Mouse (Mus musculus): Measurements from ENCODE around the gene Nxn. TPM values are rescaled to one million over a fixed set of nuclear protein-coding genes. Genes with fewer than 3 reads are reported as not detected.

Gene Nxn
- polyA plus RNA-seq, 1 experiment, result 24.7 TPM

- TF ChIP-seq POLR2A (IDR thresholded peaks at IDR 0.05; ENCODE audit: control insufficient read depth, extremely low read depth, insufficient read depth, low read length, poor library complexity) (no peak), CTCF (IDR thresholded peaks at IDR 0.05; ENCODE audit: borderline replicate concordance, control insufficient read depth, extremely low read depth, insufficient read depth, low read length, poor library complexity) (no peak)
- Histone ChIP-seq H3K4me1 (replicated peaks; ENCODE audit: control insufficient read depth, insufficient read depth, low read length) (no peaks in the 10 kb centered on the region), H3K4me3 (ENCODE audit: control insufficient read depth, insufficient read depth, low read length) (no peak overlapping the region), H3K36me3 (ENCODE audit: control insufficient read depth, insufficient read depth, low read length) (no peaks in the 10 kb centered on the region), H3K27me3 (ENCODE audit: control insufficient read depth, insufficient read depth, low read length) (no peaks in the 10 kb centered on the region), H3K27ac (ENCODE audit: control insufficient read depth, insufficient read depth, low read length) (no peak overlapping the region)
- no peak for DNase-seq
- WGBS, result 92% methylated on average over 6 of the region's 6 CpGs
Measured at GRCm38 (mm10) chr11:76363178-76363577, 35.8 kb downstream of the Nxn start.

- no peak for DNase-seq
- no peak for TF ChIP-seq POLR2A (IDR thresholded peaks at IDR 0.05; ENCODE audit: control insufficient read depth, extremely low read depth, insufficient read depth, low read length, poor library complexity)
- TF ChIP-seq CTCF (IDR thresholded peaks at IDR 0.05; ENCODE audit: borderline replicate concordance, control insufficient read depth, extremely low read depth, insufficient read depth, low read length, poor library complexity), result no peak
- WGBS, result 80% methylated on average over 4 of the region's 4 CpGs
- no peak overlapping the region for H3K4me3 ChIP-seq (ENCODE audit: control insufficient read depth, insufficient read depth, low read length)
- no peak overlapping the region for H3K27ac ChIP-seq (ENCODE audit: control insufficient read depth, insufficient read depth, low read length)
- H3K27me3 ChIP-seq (ENCODE audit: control insufficient read depth, insufficient read depth, low read length), result no peaks in the 10 kb centered on the region
- H3K4me1 ChIP-seq (replicated peaks; ENCODE audit: control insufficient read depth, insufficient read depth, low read length), result no peaks in the 10 kb centered on the region
- no peaks in the 10 kb centered on the region for H3K36me3 ChIP-seq (ENCODE audit: control insufficient read depth, insufficient read depth, low read length)
Measured at GRCm38 (mm10) chr11:76361422-76361821, 37.5 kb downstream of the Nxn start.

- no peak for TF ChIP-seq POLR2A (IDR thresholded peaks at IDR 0.05; ENCODE audit: control insufficient read depth, extremely low read depth, insufficient read depth, low read length, poor library complexity)
- no peak for TF ChIP-seq CTCF (IDR thresholded peaks at IDR 0.05; ENCODE audit: borderline replicate concordance, control insufficient read depth, extremely low read depth, insufficient read depth, low read length, poor library complexity)
- no peaks in the 10 kb centered on the region for H3K4me1 ChIP-seq (replicated peaks; ENCODE audit: control insufficient read depth, insufficient read depth, low read length)
- 97% methylated on average over 6 of the region's 6 CpGs for WGBS
Measured at GRCm38 (mm10) chr11:76360255-76360654, 38.7 kb downstream of the Nxn start.

GRCm38 (mm10) chr11:76358628-76359320, 40.2 kb downstream of the Nxn start:
- WGBS, result 94% methylated on average over 14 of the region's 14 CpGs
- no peak for DNase-seq
- no peak overlapping the region for H3K27ac ChIP-seq (ENCODE audit: control insufficient read depth, insufficient read depth, low read length)
- H3K4me1 ChIP-seq (replicated peaks; ENCODE audit: control insufficient read depth, insufficient read depth, low read length), result no peaks in the 10 kb centered on the region
- H3K27me3 ChIP-seq (ENCODE audit: control insufficient read depth, insufficient read depth, low read length), result no peaks in the 10 kb centered on the region
- no peaks in the 10 kb centered on the region for H3K36me3 ChIP-seq (ENCODE audit: control insufficient read depth, insufficient read depth, low read length)
- no peak overlapping the region for H3K4me3 ChIP-seq (ENCODE audit: control insufficient read depth, insufficient read depth, low read length)
- TF ChIP-seq POLR2A (IDR thresholded peaks at IDR 0.05; ENCODE audit: control insufficient read depth, extremely low read depth, insufficient read depth, low read length, poor library complexity), result no peak
- no peak for TF ChIP-seq CTCF (IDR thresholded peaks at IDR 0.05; ENCODE audit: borderline replicate concordance, control insufficient read depth, extremely low read depth, insufficient read depth, low read length, poor library complexity)

More at GRCm38 (mm10) chr11:76360255-76360654, 38.7 kb downstream of the Nxn start:
- no peak for DNase-seq
- Histone ChIP-seq H3K27ac (ENCODE audit: control insufficient read depth, insufficient read depth, low read length) (no peak overlapping the region), H3K27me3 (ENCODE audit: control insufficient read depth, insufficient read depth, low read length) (no peaks in the 10 kb centered on the region), H3K36me3 (ENCODE audit: control insufficient read depth, insufficient read depth, low read length) (no peaks in the 10 kb centered on the region), H3K4me3 (ENCODE audit: control insufficient read depth, insufficient read depth, low read length) (no peak overlapping the region)

- H3K27me3 ChIP-seq (ENCODE audit: control insufficient read depth, insufficient read depth, low read length), result no peaks in the 10 kb centered on the region
- H3K4me1 ChIP-seq (replicated peaks; ENCODE audit: control insufficient read depth, insufficient read depth, low read length), result no peaks in the 10 kb centered on the region
- H3K27ac ChIP-seq (ENCODE audit: control insufficient read depth, insufficient read depth, low read length), result no peak overlapping the region
- WGBS, result 95% methylated on average over 12 of the region's 12 CpGs
- H3K36me3 ChIP-seq (ENCODE audit: control insufficient read depth, insufficient read depth, low read length), result no peaks in the 10 kb centered on the region
- no peak for TF ChIP-seq CTCF (IDR thresholded peaks at IDR 0.05; ENCODE audit: borderline replicate concordance, control insufficient read depth, extremely low read depth, insufficient read depth, low read length, poor library complexity)
- no peak for TF ChIP-seq POLR2A (IDR thresholded peaks at IDR 0.05; ENCODE audit: control insufficient read depth, extremely low read depth, insufficient read depth, low read length, poor library complexity)
- H3K4me3 ChIP-seq (ENCODE audit: control insufficient read depth, insufficient read depth, low read length), result no peak overlapping the region
- no peak for DNase-seq
Measured at GRCm38 (mm10) chr11:76357464-76357863, 41.5 kb downstream of the Nxn start.

GRCm38 (mm10) chr11:76356091-76356490, 42.8 kb downstream of the Nxn start:
- no peak overlapping the region for H3K27ac ChIP-seq (ENCODE audit: control insufficient read depth, insufficient read depth, low read length)
- no peaks in the 10 kb centered on the region for H3K4me1 ChIP-seq (replicated peaks; ENCODE audit: control insufficient read depth, insufficient read depth, low read length)
- H3K4me3 ChIP-seq (ENCODE audit: control insufficient read depth, insufficient read depth, low read length), result no peak overlapping the region
- TF ChIP-seq POLR2A (IDR thresholded peaks at IDR 0.05; ENCODE audit: control insufficient read depth, extremely low read depth, insufficient read depth, low read length, poor library complexity) (no peak), CTCF (IDR thresholded peaks at IDR 0.05; ENCODE audit: borderline replicate concordance, control insufficient read depth, extremely low read depth, insufficient read depth, low read length, poor library complexity) (no peak)
- no peaks in the 10 kb centered on the region for H3K27me3 ChIP-seq (ENCODE audit: control insufficient read depth, insufficient read depth, low read length)
- 95% methylated on average over 11 of the region's 11 CpGs for WGBS
- H3K36me3 ChIP-seq (ENCODE audit: control insufficient read depth, insufficient read depth, low read length), result no peaks in the 10 kb centered on the region
- no peak for DNase-seq

Data from thymus, adult 2 months (tissue).